Mouse (Mus musculus) embryo, embryonic 10 days (tissue): ENCODE results near the gene Tbc1d17.

Experiments used
- DNase-seq: peaks from one replicate; pipeline ENCODE4 v3.0.0-alpha.2; 2015; ENCODE audit warnings: low spot score

Gene Tbc1d17

GRCm38 (mm10) chr7:44853065-44853464, 4.2 kb upstream of the Tbc1d17 start:
- no peak for DNase-seq

GRCm38 (mm10) chr7:44852259-44853027, 3.6 kb upstream of the Tbc1d17 start:
- no peak for DNase-seq

GRCm38 (mm10) chr7:44851625-44852234, 2.9 kb upstream of the Tbc1d17 start:
- no peak for DNase-seq

DNA sequence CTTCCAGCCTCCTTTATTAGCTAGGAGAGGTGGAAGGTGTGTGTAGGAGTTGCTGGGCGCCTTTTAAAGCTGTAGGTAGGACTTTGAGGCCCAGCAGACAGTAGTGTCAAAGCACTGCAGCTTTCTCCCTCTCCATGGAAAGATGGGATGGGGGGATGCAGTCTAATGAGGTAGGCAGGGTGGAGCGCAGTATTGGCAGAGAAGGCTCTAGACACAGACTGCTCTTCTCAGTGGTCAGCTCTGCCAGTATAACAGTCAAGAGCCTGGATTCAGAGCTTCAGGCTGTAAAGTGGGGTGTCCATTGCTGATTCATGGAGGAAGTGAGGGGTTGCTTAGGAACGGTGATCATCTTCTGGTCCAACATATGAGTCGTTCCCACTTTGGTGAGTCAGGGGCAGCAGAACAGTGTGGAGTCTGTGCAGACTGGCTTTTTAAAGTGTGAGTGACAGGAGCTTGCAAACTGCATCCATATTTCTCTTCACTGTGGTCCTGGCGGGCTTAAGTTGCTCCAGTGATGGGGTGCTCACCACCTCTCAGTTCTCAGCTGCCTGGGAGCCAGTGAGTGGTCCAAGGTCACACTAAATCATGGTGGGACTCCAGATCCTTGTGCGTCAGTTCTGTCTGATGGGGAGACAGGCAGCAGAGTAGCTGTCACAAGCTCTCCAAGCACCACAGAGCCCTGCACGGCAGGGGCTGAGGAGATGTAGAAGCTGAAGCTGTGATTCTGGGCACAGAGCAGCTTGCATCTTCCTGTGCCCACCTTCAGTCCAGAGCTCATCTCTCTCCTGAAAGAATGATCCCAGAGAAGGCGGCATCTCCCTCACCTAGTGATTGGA, 2.1 kb upstream of the Tbc1d17 start:
- no peak for DNase-seq

GRCm38 (mm10) chr7:44850146-44850545, 1.3 kb upstream of the Tbc1d17 start:
- peak; percentile 86 for DNase-seq

- DNase-seq, result peak; percentile 97
Measured at GRCm38 (mm10) chr7:44849416-44850111, 685 bp upstream of the Tbc1d17 start.

DNA sequence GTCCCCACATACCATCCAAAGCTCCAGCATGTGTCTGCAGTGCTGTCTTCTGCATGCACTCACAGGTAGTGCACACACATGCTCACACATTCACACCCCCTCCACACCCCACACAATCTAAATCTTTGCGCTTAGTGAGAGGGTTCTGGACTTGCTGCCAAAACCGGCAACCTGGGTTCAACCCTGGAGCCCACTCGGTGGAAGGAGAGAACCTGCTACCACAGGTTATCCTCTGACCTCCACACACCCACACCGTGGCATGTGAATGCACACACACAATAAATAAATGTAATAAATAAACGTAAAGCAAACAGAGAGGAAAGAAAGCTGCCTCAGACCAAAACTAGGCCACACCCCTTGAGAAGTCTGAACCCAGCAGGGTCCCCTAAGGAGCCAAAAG, 1.1 kb downstream of the Tbc1d17 start:
- no peak for DNase-seq

GRCm38 (mm10) chr7:44846804-44847203, 2.1 kb downstream of the Tbc1d17 start:
- no peak for DNase-seq

GRCm38 (mm10) chr7:44845006-44845405, 3.9 kb downstream of the Tbc1d17 start:
- no peak for DNase-seq

- DNase-seq, result no peak
Measured at GRCm38 (mm10) chr7:44841825-44842463, 6.9 kb downstream of the Tbc1d17 start.

GRCm38 (mm10) chr7:44840426-44840825, 8.5 kb downstream of the Tbc1d17 start:
- DNase-seq, result no peak

DNA sequence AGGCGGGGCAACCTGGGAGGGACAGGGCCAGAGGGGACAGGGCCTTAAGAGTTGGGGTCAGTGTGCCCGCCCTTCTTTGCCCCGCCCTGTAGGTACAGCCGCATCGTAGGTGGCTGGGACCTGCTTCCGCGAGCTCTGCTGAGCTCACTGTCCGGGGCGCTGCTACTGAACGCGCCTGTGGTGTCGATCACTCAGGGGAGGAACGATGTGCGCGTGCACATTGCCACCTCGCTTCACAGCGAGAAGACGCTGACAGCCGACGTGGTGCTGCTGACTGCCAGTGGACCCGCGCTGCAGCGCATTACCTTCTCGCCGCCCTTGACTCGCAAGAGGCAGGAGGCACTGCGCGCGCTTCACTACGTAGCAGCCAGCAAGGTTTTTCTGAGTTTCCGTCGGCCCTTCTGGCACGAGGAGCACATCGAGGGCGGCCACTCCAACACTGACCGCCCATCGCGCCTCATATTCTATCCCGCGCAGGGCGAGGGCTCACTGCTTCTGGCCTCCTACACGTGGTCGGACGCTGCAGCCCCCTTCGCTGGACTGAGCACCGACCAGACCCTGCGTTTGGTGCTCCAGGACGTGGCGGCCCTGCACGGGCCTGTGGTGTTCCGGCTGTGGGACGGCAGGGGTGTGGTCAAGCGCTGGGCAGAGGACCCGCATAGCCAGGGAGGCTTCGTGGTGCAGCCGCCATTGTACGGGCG, 9.2 kb downstream of the Tbc1d17 start:
- DNase-seq, result peak; percentile 73

DNA sequence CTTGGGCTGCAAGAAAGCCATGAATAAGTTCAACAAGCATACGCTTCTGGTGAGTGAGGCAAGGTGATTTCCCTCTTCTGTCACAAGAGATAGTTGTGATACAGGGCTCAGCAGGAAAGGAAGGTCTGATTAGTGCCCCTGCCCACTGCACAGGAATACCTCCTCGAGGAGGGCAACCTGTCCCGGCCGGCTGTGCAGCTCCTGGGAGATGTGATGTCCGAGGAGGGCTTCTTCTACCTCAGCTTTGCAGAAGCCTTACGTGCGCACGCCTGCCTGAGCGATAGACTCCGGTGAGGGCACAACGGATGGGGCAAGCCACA, 9.7 kb downstream of the Tbc1d17 start:
- DNase-seq, result no peak

- DNase-seq, result no peak
Measured at GRCm38 (mm10) chr7:44838073-44838472, 10.8 kb downstream of the Tbc1d17 start.

GRCm38 (mm10) chr7:44836423-44837053, 12.3 kb downstream of the Tbc1d17 start:
- DNase-seq, result no peak

GRCm38 (mm10) chr7:44836016-44836404, 12.9 kb downstream of the Tbc1d17 start:
- DNase-seq, result no peak

GRCm38 (mm10) chr7:44835373-44836015, 13.4 kb downstream of the Tbc1d17 start:
- DNase-seq, result no peak

- DNase-seq, result no peak
Measured at GRCm38 (mm10) chr7:44832763-44833162, 16.1 kb downstream of the Tbc1d17 start.

- DNase-seq, result no peak
Measured at GRCm38 (mm10) chr7:44828706-44829105, 20.2 kb downstream of the Tbc1d17 start.

DNA sequence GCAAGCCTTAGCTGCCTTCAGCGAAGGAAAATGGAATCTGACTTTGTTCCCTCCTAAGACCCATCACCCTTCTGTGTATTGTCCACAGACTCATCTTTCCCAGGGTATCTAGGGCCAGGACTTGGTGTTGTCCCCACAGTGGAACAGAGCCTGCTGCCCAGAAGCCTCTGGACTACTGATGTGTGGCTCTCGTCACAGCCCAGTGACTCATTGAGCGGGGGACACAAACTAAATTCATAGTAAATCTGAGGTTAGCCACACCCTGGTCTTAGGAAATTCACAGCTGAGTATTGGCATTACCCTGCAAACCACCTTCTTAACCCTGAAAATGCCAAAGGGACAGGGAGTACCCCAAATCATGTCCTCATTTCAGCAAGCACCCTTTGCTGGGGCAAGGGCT, 22.1 kb downstream of the Tbc1d17 start:
- DNase-seq, result no peak
